Mouse (Mus musculus): Measurements from ENCODE around the gene Cela3b. TPM values are rescaled to one million over a fixed set of nuclear protein-coding genes. Genes with fewer than 3 reads are reported as not detected.
A peak's percentile ranks its signal among the peaks of the same experiment; 100 is the strongest.

Gene Cela3b
- total and polyA plus RNA-seq, 3 experiments = not detected

GRCm38 (mm10) chr4:137475271-137476050 is 45.1 kb upstream of the Cela3b start:
- Histone ChIP-seq H3K4me1 (ENCODE audit: control insufficient read depth, insufficient read depth, low read length) (peaks cover 61% of the 10 kb centered on the region), H3K27ac (peak overlapping the region; percentile 89), H3K27me3 (ENCODE audit: control insufficient read depth, insufficient read depth, low read length) (no peaks in the 10 kb centered on the region), H3K79me2 (replicated peaks; ENCODE audit: control insufficient read depth, insufficient read depth, low read length) (peaks cover 9% of the 10 kb centered on the region), H3K9ac (ENCODE audit: low read depth, low read length) (peak overlapping the region; percentile 26), H3K4me3 (peak overlapping the region; percentile 36; the same call in 1 of the 2 replicates), H3K36me3 (ENCODE audit: control insufficient read depth, insufficient read depth, low read length) (peaks cover 16% of the 10 kb centered on the region; the same call in 1 of the 2 replicates)
- WGBS = 34% methylated on average over 13 of the region's 13 CpGs
- DNase-seq = no peak
- intact Hi-C loops (cut with DNase I) = no loop called here
- TF ChIP-seq POLR2A (IDR thresholded peaks at IDR 0.05; ENCODE audit: insufficient read depth, low read depth, low read length) (no peak), EP300 (IDR thresholded peaks at IDR 0.05; ENCODE audit: insufficient read depth, low read depth, low read length) (no peak), CTCF (IDR thresholded peaks at IDR 0.05) (no peak)

- H3K27ac ChIP-seq = peak overlapping the region; percentile 89
- no peak for TF ChIP-seq POLR2A (IDR thresholded peaks at IDR 0.05; ENCODE audit: insufficient read depth, low read depth, low read length)
- no peak for TF ChIP-seq CTCF (IDR thresholded peaks at IDR 0.05)
- no peak for TF ChIP-seq EP300 (IDR thresholded peaks at IDR 0.05; ENCODE audit: insufficient read depth, low read depth, low read length)
- peak overlapping the region; percentile 32; the same call in 1 of the 2 replicates for H3K4me3 ChIP-seq
- peak overlapping the region; percentile 45 for H3K9ac ChIP-seq (ENCODE audit: low read depth, low read length)
- peaks cover 60% of the 10 kb centered on the region for H3K4me1 ChIP-seq (ENCODE audit: control insufficient read depth, insufficient read depth, low read length)
- intact Hi-C loops (cut with DNase I) = no loop called here
- 60% methylated on average over 7 of the region's 7 CpGs for WGBS
- H3K79me2 ChIP-seq (replicated peaks; ENCODE audit: control insufficient read depth, insufficient read depth, low read length) = peaks cover 8% of the 10 kb centered on the region
- no peak for DNase-seq
- H3K36me3 ChIP-seq (ENCODE audit: control insufficient read depth, insufficient read depth, low read length) = peaks cover 16% of the 10 kb centered on the region; the same call in 1 of the 2 replicates
- H3K27me3 ChIP-seq (ENCODE audit: control insufficient read depth, insufficient read depth, low read length) = no peaks in the 10 kb centered on the region
Measured at GRCm38 (mm10) chr4:137474694-137475093, 44.4 kb upstream of the Cela3b start.

- H3K27ac ChIP-seq = peak overlapping the region; percentile 89
- peak overlapping the region; percentile 45 for H3K9ac ChIP-seq (ENCODE audit: low read depth, low read length)
- peaks cover 7% of the 10 kb centered on the region; the same call in 1 of the 2 replicates for H3K36me3 ChIP-seq (ENCODE audit: control insufficient read depth, insufficient read depth, low read length)
- no peak for TF ChIP-seq EP300 (IDR thresholded peaks at IDR 0.05; ENCODE audit: insufficient read depth, low read depth, low read length)
- TF ChIP-seq POLR2A (IDR thresholded peaks at IDR 0.05; ENCODE audit: insufficient read depth, low read depth, low read length) = no peak
- TF ChIP-seq CTCF (IDR thresholded peaks at IDR 0.05) = 0 out of 2 replicates have a peak, but pooled peaks have one; percentile 10
- peaks cover 5% of the 10 kb centered on the region for H3K79me2 ChIP-seq (replicated peaks; ENCODE audit: control insufficient read depth, insufficient read depth, low read length)
- DNase-seq = peak; percentile 68 to 78
- H3K4me3 ChIP-seq = peak overlapping the region; percentile 32
- H3K4me1 ChIP-seq (ENCODE audit: control insufficient read depth, insufficient read depth, low read length) = peaks cover 51% of the 10 kb centered on the region
- no peaks in the 10 kb centered on the region for H3K27me3 ChIP-seq (ENCODE audit: control insufficient read depth, insufficient read depth, low read length)
- WGBS = 14% methylated on average over 18 of the region's 18 CpGs
- intact Hi-C loops (cut with DNase I) = no loop called here
Measured at GRCm38 (mm10) chr4:137473701-137474388, 43.5 kb upstream of the Cela3b start.

- peaks cover 45% of the 10 kb centered on the region for H3K4me1 ChIP-seq (ENCODE audit: control insufficient read depth, insufficient read depth, low read length)
- H3K79me2 ChIP-seq (replicated peaks; ENCODE audit: control insufficient read depth, insufficient read depth, low read length) = peaks cover 5% of the 10 kb centered on the region
- TF ChIP-seq CTCF (IDR thresholded peaks at IDR 0.05) = no peak
- TF ChIP-seq EP300 (IDR thresholded peaks at IDR 0.05; ENCODE audit: insufficient read depth, low read depth, low read length) = no peak
- no peak for TF ChIP-seq POLR2A (IDR thresholded peaks at IDR 0.05; ENCODE audit: insufficient read depth, low read depth, low read length)
- intact Hi-C loops (cut with DNase I) = no loop called here
- H3K36me3 ChIP-seq (ENCODE audit: control insufficient read depth, insufficient read depth, low read length) = peaks cover 7% of the 10 kb centered on the region; the same call in 1 of the 2 replicates
- H3K27me3 ChIP-seq (ENCODE audit: control insufficient read depth, insufficient read depth, low read length) = no peaks in the 10 kb centered on the region
- peak overlapping the region; percentile 45 for H3K9ac ChIP-seq (ENCODE audit: low read depth, low read length)
- 34% methylated on average over 8 of the region's 8 CpGs for WGBS
- peak overlapping the region; percentile 89 for H3K27ac ChIP-seq
- DNase-seq = no peak
- peak overlapping the region; percentile 32; the same call in 1 of the 2 replicates for H3K4me3 ChIP-seq
Measured at GRCm38 (mm10) chr4:137473240-137473639, 42.9 kb upstream of the Cela3b start.

- TF ChIP-seq EP300 (IDR thresholded peaks at IDR 0.05; ENCODE audit: insufficient read depth, low read depth, low read length) = no peak
- no peak for TF ChIP-seq CTCF (IDR thresholded peaks at IDR 0.05)
- no peak for TF ChIP-seq POLR2A (IDR thresholded peaks at IDR 0.05; ENCODE audit: insufficient read depth, low read depth, low read length)
- H3K9ac ChIP-seq (ENCODE audit: low read depth, low read length) = peak overlapping the region; percentile 99
- H3K4me3 ChIP-seq = peak overlapping the region; percentile 97
- H3K4me1 ChIP-seq (ENCODE audit: control insufficient read depth, insufficient read depth, low read length) = peaks cover 43% of the 10 kb centered on the region
- H3K36me3 ChIP-seq (ENCODE audit: control insufficient read depth, insufficient read depth, low read length) = peaks cover 2% of the 10 kb centered on the region; the same call in 1 of the 2 replicates
- no peaks in the 10 kb centered on the region for H3K27me3 ChIP-seq (ENCODE audit: control insufficient read depth, insufficient read depth, low read length)
- 24% methylated on average over 8 of the region's 8 CpGs for WGBS
- H3K79me2 ChIP-seq (replicated peaks; ENCODE audit: control insufficient read depth, insufficient read depth, low read length) = peaks cover 5% of the 10 kb centered on the region
- H3K27ac ChIP-seq = peak overlapping the region; percentile 89
- DNase-seq = peak in 1 of 2 experiments; percentile 21
- intact Hi-C loops (cut with DNase I) = no loop called here
Measured at GRCm38 (mm10) chr4:137471326-137471725, 41.0 kb upstream of the Cela3b start.

Measured in heart, adult 2 months (tissue).